Mouse (Mus musculus): Measurements from ENCODE around the gene Nae1.

- TF ChIP-seq CTCF (conservative IDR thresholded peaks at IDR 0.05; ENCODE audit: low read length) (peak; percentile 66), NANOG (IDR thresholded peaks at IDR 0.05; ENCODE audit: borderline replicate concordance, low read length) (no peak)
These were observed 30.4 kb upstream of the Nae1 start for GRCm38 (mm10) chr8:104564633-104565456.

All from E14TG2a.4 (cell line).